Mouse (Mus musculus) testis, adult 2 months (tissue): ENCODE results near the gene Btbd16. TPM values are rescaled to one million over a fixed set of nuclear protein-coding genes. Genes with fewer than 3 reads are reported as not detected.

ENCODE experiments used
- H3K27ac ChIP-seq: fragments of 200-500 bp; 2 replicates; pipeline ENCODE4 v1.5.1; 2012; ENCODE audit warnings: low read depth, low read length; ENCODE audit not compliant: control insufficient read depth, insufficient read depth
- H3K27me3 ChIP-seq: fragments of 200-500 bp; 2 replicates; pipeline ENCODE4 v1.6.1; 2012; ENCODE audit warnings: mild to moderate bottlenecking, low read length, moderate library complexity; ENCODE audit not compliant: control insufficient read depth, insufficient read depth
- H3K36me3 ChIP-seq: fragments of 200-500 bp; 2 replicates; pipeline ENCODE4 v1.6.1; 2012; ENCODE audit warnings: mild to moderate bottlenecking, low read length; ENCODE audit not compliant: control insufficient read depth, insufficient read depth
- H3K4me1 ChIP-seq: fragments of 200-500 bp; 2 replicates; pipeline ENCODE4 v1.6.1; 2012; ENCODE audit warnings: low read length; ENCODE audit not compliant: control insufficient read depth, insufficient read depth
- H3K4me3 ChIP-seq: fragments of 200-500 bp; 2 replicates; pipeline ENCODE4 v1.5.1; 2012; ENCODE audit warnings: low read depth, mild to moderate bottlenecking, low read length, moderate library complexity, mixed read lengths; ENCODE audit not compliant: control insufficient read depth
- CTCF ChIP-seq: fragments of 200-500 bp; IDR thresholded peaks from 2 replicates; pipeline ENCODE4 v1.5.1; 2012; ENCODE audit warnings: low read depth, mild to moderate bottlenecking, inconsistent platforms, low read length, moderate library complexity; ENCODE audit not compliant: control insufficient read depth, insufficient read depth, insufficient replicate concordance
- POLR2A ChIP-seq: fragments of 200-500 bp; IDR thresholded peaks from 2 replicates; pipeline ENCODE4 v1.6.1; 2012; ENCODE audit warnings: low read depth, mild to moderate bottlenecking, inconsistent platforms, low read length, moderate library complexity; ENCODE audit not compliant: control insufficient read depth
- polyA plus RNA-seq: library from polyadenylated mRNA; depleted of rRNA; stranded (reverse); fragments of >200 nt; gene quantifications from 2 replicates; pipeline ENCODE4 v1.2.3, GENCODE M21; 2012

The Btbd16 gene
- polyA plus RNA-seq, 1 experiment, result 254 TPM

DNA sequence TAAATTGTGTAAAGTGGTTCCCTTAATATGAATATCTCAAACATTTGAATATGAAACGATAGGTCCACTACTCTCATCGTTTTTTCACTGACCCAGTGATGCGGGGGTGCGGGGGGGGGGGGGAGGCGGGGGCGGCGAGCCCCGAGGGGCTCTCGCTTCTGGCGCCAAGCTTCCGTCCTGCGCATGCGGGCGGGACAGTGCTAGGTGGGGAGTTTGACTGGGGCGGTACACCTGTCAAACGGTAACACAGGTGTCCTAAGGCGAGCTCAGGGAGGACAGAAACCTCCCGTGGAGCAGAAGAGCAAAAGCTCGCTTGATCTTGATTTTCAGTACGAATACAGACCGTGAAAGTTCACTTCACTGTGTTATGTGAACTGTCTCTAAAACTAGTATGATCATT, 60.4 kb downstream of the Btbd16 start:
- no peak overlapping the region for H3K27ac ChIP-seq
- TF ChIP-seq CTCF (no peak), POLR2A (no peak)
- H3K27me3 ChIP-seq, result no peaks in the 10 kb centered on the region

DNA sequence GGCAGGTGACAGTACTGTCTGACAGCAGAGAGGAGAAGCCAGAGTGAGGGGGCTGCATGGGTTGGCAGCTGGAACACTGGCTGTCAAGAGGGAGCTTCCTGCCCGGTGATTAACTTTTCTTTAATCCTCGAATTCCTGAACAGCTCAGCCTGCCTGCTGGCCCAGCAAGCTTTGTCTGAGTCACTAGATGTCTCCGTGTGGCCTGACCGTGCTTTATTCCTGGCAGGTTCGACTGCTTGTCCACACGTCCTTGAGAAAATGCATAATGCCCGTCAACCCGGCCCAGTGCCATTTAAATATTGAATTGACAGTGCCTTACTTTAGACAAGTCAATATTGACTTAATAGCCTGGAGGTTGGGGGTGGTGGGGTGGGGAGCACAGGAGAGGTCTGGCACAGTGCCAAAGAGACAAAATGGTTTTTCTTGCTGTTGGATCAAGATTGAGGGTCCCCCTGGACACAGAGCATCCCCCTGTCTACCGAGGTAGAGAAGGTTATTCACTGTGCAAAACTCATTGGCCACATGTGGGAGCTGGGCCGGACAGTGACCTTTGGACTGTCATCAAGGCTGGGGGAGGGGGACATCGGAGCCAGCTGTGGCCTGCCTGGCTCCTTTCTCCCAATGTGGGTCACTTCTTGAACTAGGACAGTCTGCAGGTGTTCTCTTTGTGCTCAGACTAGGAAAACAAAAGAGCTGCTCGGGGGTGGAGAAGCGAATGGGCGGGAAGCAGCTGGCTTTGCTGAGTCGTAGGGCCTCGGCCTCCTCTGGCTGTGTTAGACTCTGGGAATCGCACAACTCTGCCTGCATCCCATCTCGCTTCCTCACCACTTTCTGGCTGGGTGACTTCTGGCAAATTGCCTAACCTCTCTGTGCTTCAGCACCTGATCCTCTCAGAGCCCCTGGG, 61.3 kb downstream of the Btbd16 start:
- TF ChIP-seq CTCF (no peak), POLR2A (no peak)
- Histone ChIP-seq H3K27ac (no peak overlapping the region), H3K27me3 (no peaks in the 10 kb centered on the region), H3K36me3 (no peaks in the 10 kb centered on the region), H3K4me1 (no peaks in the 10 kb centered on the region; the same call in 1 of the 2 replicates), H3K4me3 (no peak overlapping the region)

More for the DNA sequence above, 60.4 kb downstream of the Btbd16 start:
- Histone ChIP-seq H3K36me3 (no peaks in the 10 kb centered on the region), H3K4me3 (no peak overlapping the region), H3K4me1 (no peaks in the 10 kb centered on the region; the same call in 1 of the 2 replicates)

DNA sequence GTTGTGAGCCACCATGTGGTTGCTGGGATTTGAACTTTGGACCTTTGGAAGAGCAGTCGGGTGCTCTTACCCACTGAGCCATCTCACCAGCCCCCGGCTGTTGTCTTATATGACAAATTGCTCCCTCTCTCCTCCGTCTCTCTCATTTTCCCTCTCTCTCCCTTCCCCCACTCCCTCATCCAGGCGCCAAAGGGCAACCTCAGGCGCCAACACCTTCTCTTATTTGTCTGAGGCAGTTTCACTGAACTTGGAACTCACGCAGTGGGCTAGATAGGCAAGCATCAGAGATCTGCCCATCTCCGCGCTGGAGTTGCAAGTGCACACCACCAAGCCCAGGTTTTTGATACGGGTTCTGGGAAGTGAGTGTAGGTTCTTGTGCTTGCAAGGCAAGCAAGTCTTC, 62.2 kb downstream of the Btbd16 start:
- H3K27ac ChIP-seq, result no peak overlapping the region
- H3K36me3 ChIP-seq, result no peaks in the 10 kb centered on the region
- TF ChIP-seq POLR2A (no peak), CTCF (no peak)
- H3K4me3 ChIP-seq, result no peak overlapping the region
- no peaks in the 10 kb centered on the region for H3K27me3 ChIP-seq
- no peaks in the 10 kb centered on the region; the same call in 1 of the 2 replicates for H3K4me1 ChIP-seq

GRCm38 (mm10) chr7:130837941-130838657, 64.2 kb downstream of the Btbd16 start:
- no peaks in the 10 kb centered on the region for H3K36me3 ChIP-seq
- TF ChIP-seq POLR2A (no peak), CTCF (no peak)
- no peak overlapping the region for H3K27ac ChIP-seq
- no peaks in the 10 kb centered on the region; the same call in 1 of the 2 replicates for H3K4me1 ChIP-seq
- H3K4me3 ChIP-seq, result no peak overlapping the region
- no peaks in the 10 kb centered on the region for H3K27me3 ChIP-seq

- no peaks in the 10 kb centered on the region for H3K36me3 ChIP-seq
- TF ChIP-seq CTCF (no peak), POLR2A (no peak)
- H3K4me1 ChIP-seq, result no peaks in the 10 kb centered on the region; the same call in 1 of the 2 replicates
- no peaks in the 10 kb centered on the region for H3K27me3 ChIP-seq
- no peak overlapping the region for H3K27ac ChIP-seq
- no peak overlapping the region for H3K4me3 ChIP-seq
These were observed 64.8 kb downstream of the Btbd16 start for GRCm38 (mm10) chr7:130838658-130839025.

- Histone ChIP-seq H3K36me3 (no peaks in the 10 kb centered on the region), H3K4me3 (no peak overlapping the region), H3K27me3 (no peaks in the 10 kb centered on the region), H3K27ac (no peak overlapping the region), H3K4me1 (no peaks in the 10 kb centered on the region; the same call in 1 of the 2 replicates)
- TF ChIP-seq POLR2A (no peak), CTCF (no peak)
These were observed 65.7 kb downstream of the Btbd16 start for GRCm38 (mm10) chr7:130839380-130840100.

DNA sequence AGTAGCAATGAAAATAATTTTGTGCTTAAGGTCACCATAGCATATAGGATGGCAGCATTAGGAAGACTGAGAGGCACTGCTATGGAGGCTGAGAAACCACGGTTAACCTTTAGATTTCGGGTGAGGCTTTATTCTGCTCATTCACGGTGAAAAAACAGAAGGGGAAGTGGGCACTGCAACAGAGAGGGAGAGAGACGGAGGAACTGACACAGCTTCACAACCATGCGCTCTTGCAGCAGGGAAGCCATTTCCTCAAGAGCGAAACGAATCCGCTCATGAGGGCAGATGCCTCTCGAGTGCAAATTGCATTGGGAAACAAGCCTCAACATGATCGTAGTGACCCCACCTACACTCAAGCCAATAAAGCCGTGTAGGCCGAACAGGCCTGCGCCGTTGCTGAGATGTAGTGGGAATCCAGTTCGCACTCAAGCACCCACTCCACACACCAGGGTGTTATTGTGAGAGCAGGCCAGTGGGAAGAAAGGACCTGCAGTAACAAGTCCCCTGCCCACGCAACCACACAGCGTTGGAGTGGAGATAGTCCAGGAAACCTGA, 73.4 kb downstream of the Btbd16 start:
- Histone ChIP-seq H3K27me3 (no peaks in the 10 kb centered on the region), H3K4me3 (no peak overlapping the region), H3K36me3 (no peaks in the 10 kb centered on the region), H3K27ac (no peak overlapping the region), H3K4me1 (no peaks in the 10 kb centered on the region)
- TF ChIP-seq POLR2A (no peak), CTCF (no peak)
